Mouse (Mus musculus): ENCODE measurements around the gene Armh1.
"Not testable (repeated sequence)": the region's sequence is repeated elsewhere in the genome, so short reads cannot be mapped to it uniquely, and the experiment has no call there.

Armh1 gene

GRCm38 (mm10) chr4:117267831-117268437 is 16.0 kb upstream of the Armh1 start:
- no peak for DNase-seq (ENCODE audit: low spot score)

GRCm38 (mm10) chr4:117267284-117267683 is 15.4 kb upstream of the Armh1 start:
- peak; percentile 51 for DNase-seq (ENCODE audit: low spot score)

- no peak for DNase-seq (ENCODE audit: low spot score)
These were observed 11.1 kb upstream of the Armh1 start for GRCm38 (mm10) chr4:117262987-117263386.

GRCm38 (mm10) chr4:117262101-117262913 is 10.4 kb upstream of the Armh1 start:
- DNase-seq (ENCODE audit: low spot score): no peak

- DNase-seq (ENCODE audit: low spot score): no peak
These were observed 9.3 kb upstream of the Armh1 start for GRCm38 (mm10) chr4:117261222-117261621.

- DNase-seq (ENCODE audit: low spot score): not testable (repeated sequence)
These were observed 8.0 kb upstream of the Armh1 start for GRCm38 (mm10) chr4:117259909-117260308.

- DNase-seq (ENCODE audit: low spot score): no peak
These were observed 2.7 kb upstream of the Armh1 start for GRCm38 (mm10) chr4:117254672-117255071.

- DNase-seq (ENCODE audit: low spot score): no peak
These were observed 2.2 kb upstream of the Armh1 start for GRCm38 (mm10) chr4:117254017-117254627.

GRCm38 (mm10) chr4:117253218-117254016 is 1.5 kb upstream of the Armh1 start:
- no peak for DNase-seq (ENCODE audit: low spot score)

- DNase-seq (ENCODE audit: low spot score): no peak
These were observed 830 bp upstream of the Armh1 start for GRCm38 (mm10) chr4:117252755-117253154.

GRCm38 (mm10) chr4:117252351-117252750 is 426 bp upstream of the Armh1 start:
- DNase-seq (ENCODE audit: low spot score): no peak

- no peak for DNase-seq (ENCODE audit: low spot score)
These were observed 943 bp downstream of the Armh1 start for GRCm38 (mm10) chr4:117250982-117251381.

GRCm38 (mm10) chr4:117240867-117241266 is 11.1 kb downstream of the Armh1 start:
- no peak for DNase-seq (ENCODE audit: low spot score)

GRCm38 (mm10) chr4:117239153-117239552 is 12.8 kb downstream of the Armh1 start:
- no peak for DNase-seq (ENCODE audit: low spot score)

- no peak for DNase-seq (ENCODE audit: low spot score)
These were observed 16.1 kb downstream of the Armh1 start for GRCm38 (mm10) chr4:117235822-117236221.

GRCm38 (mm10) chr4:117234166-117234741 is 17.7 kb downstream of the Armh1 start:
- DNase-seq (ENCODE audit: low spot score): no peak

GRCm38 (mm10) chr4:117231208-117231607 is 20.7 kb downstream of the Armh1 start:
- DNase-seq (ENCODE audit: low spot score): no peak

- no peak for DNase-seq (ENCODE audit: low spot score)
These were observed 21.6 kb downstream of the Armh1 start for GRCm38 (mm10) chr4:117230331-117230730.

GRCm38 (mm10) chr4:117229590-117229989 is 22.3 kb downstream of the Armh1 start:
- DNase-seq (ENCODE audit: low spot score): no peak

GRCm38 (mm10) chr4:117225250-117225649 is 26.7 kb downstream of the Armh1 start:
- DNase-seq (ENCODE audit: low spot score): no peak

GRCm38 (mm10) chr4:117224122-117224521 is 27.8 kb downstream of the Armh1 start:
- no peak for DNase-seq (ENCODE audit: low spot score)

- no peak for DNase-seq (ENCODE audit: low spot score)
These were observed 28.9 kb downstream of the Armh1 start for GRCm38 (mm10) chr4:117223001-117223400.

Measured in spleen, adult 12 weeks (tissue).